Mouse (Mus musculus): ENCODE results near the gene Map2k1.
A peak's percentile ranks its signal among the peaks of the same experiment; 100 is the strongest.

The Map2k1 gene

GRCm38 (mm10) chr9:64197524-64197923, 55.9 kb downstream of the Map2k1 start:
- TF ChIP-seq GATA4 (IDR thresholded peaks at IDR 0.05; ENCODE audit: insufficient replicate concordance, low read length): no peak

GRCm38 (mm10) chr9:64195554-64195953, 57.9 kb downstream of the Map2k1 start:
- TF ChIP-seq GATA4 (IDR thresholded peaks at IDR 0.05; ENCODE audit: insufficient replicate concordance, low read length): no peak

GRCm38 (mm10) chr9:64193879-64194278, 59.6 kb downstream of the Map2k1 start:
- TF ChIP-seq GATA4 (IDR thresholded peaks at IDR 0.05; ENCODE audit: insufficient replicate concordance, low read length): no peak

- TF ChIP-seq GATA4 (IDR thresholded peaks at IDR 0.05; ENCODE audit: insufficient replicate concordance, low read length): no peak
Observed at GRCm38 (mm10) chr9:64184166-64184840, 69.1 kb downstream of the Map2k1 start.

GRCm38 (mm10) chr9:64178974-64179646, 74.3 kb downstream of the Map2k1 start, which contains the start of gene Snapc5:
TSS of gene Snapc5 (plus strand) at chr9:64179274.
- peak; percentile 57; the same call in 1 of the 2 replicates for TF ChIP-seq GATA4 (IDR thresholded peaks at IDR 0.05; ENCODE audit: insufficient replicate concordance, low read length)

GRCm38 (mm10) chr9:64178610-64178973, 74.8 kb downstream of the Map2k1 start:
- no peak for TF ChIP-seq GATA4 (IDR thresholded peaks at IDR 0.05; ENCODE audit: insufficient replicate concordance, low read length)

GRCm38 (mm10) chr9:64175378-64175777, 78.1 kb downstream of the Map2k1 start:
- TF ChIP-seq GATA4 (IDR thresholded peaks at IDR 0.05; ENCODE audit: insufficient replicate concordance, low read length): no peak

GRCm38 (mm10) chr9:64174766-64175165, 78.7 kb downstream of the Map2k1 start:
- TF ChIP-seq GATA4 (IDR thresholded peaks at IDR 0.05; ENCODE audit: insufficient replicate concordance, low read length): no peak

GRCm38 (mm10) chr9:64174341-64174740, 79.1 kb downstream of the Map2k1 start:
- no peak for TF ChIP-seq GATA4 (IDR thresholded peaks at IDR 0.05; ENCODE audit: insufficient replicate concordance, low read length)

- TF ChIP-seq GATA4 (IDR thresholded peaks at IDR 0.05; ENCODE audit: insufficient replicate concordance, low read length): no peak
Observed at GRCm38 (mm10) chr9:64173666-64174220, 79.7 kb downstream of the Map2k1 start.

- peak; percentile 92 for TF ChIP-seq GATA4 (IDR thresholded peaks at IDR 0.05; ENCODE audit: insufficient replicate concordance, low read length)
Observed at GRCm38 (mm10) chr9:64172816-64173665, 80.4 kb downstream of the Map2k1 start, which contains the start of the genes Zwilch and Rpl4. TSS of gene Zwilch (minus strand) at chr9:64173104. TSS of gene Rpl4 (plus strand) at chr9:64173375.

GRCm38 (mm10) chr9:64172145-64172815, 81.2 kb downstream of the Map2k1 start:
- TF ChIP-seq GATA4 (IDR thresholded peaks at IDR 0.05; ENCODE audit: insufficient replicate concordance, low read length): no peak

- TF ChIP-seq GATA4 (IDR thresholded peaks at IDR 0.05; ENCODE audit: insufficient replicate concordance, low read length): no peak
Observed at GRCm38 (mm10) chr9:64160471-64160870, 93.0 kb downstream of the Map2k1 start.

GRCm38 (mm10) chr9:64156641-64157040, 96.8 kb downstream of the Map2k1 start:
- no peak for TF ChIP-seq GATA4 (IDR thresholded peaks at IDR 0.05; ENCODE audit: insufficient replicate concordance, low read length)

GRCm38 (mm10) chr9:64139879-64140278, 113.6 kb downstream of the Map2k1 start:
- no peak for TF ChIP-seq GATA4 (IDR thresholded peaks at IDR 0.05; ENCODE audit: insufficient replicate concordance, low read length)
